Mouse (Mus musculus) kidney, adult 2 months (tissue): ENCODE measurements around the gene Zfp560.

ENCODE experiments used
- CTCF ChIP-seq: fragments of 200-500 bp; conservative IDR thresholded peaks from 2 replicates; pipeline ENCODE4 v1.5.1; 2011; ENCODE audit warnings: low read depth, mild to moderate bottlenecking, control low read depth, low read length, moderate library complexity, mixed read lengths; ENCODE audit not compliant: insufficient read depth, insufficient read length
- POLR2A ChIP-seq: fragments of 200-500 bp; IDR thresholded peaks from one replicate; pipeline ENCODE4 v1.6.1; 2011; ENCODE audit warnings: low read depth, low read length, control low read depth

DNA sequence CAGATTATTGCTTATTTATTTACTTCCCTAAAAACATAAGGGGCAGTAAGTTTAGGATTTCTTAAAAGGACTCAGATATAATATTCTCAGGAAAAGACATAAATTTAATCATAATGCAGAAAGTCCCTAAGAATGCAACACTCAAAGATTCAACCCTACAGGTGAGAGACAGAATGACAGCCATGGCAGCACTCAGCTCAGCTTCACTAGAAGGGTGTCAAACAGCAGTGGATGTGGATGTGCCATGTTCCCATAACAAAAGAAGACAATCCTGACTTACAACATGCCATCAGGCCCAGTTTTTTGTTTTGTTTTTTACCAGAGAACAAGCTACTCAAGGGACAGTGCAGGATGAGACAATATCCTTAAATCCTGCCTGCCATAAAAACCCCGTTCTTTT, 10.3 kb downstream of the Zfp560 start:
- TF ChIP-seq CTCF: no peak
- no peak for TF ChIP-seq POLR2A
